Mouse (Mus musculus): ENCODE measurements around the gene 6030498E09Rik. TPM values are rescaled to one million over a fixed set of nuclear protein-coding genes. Genes with fewer than 3 reads are reported as not detected.

6030498E09Rik gene
- polyA plus RNA-seq (2017; shearing (Covaris generic)) = not detected

DNA sequence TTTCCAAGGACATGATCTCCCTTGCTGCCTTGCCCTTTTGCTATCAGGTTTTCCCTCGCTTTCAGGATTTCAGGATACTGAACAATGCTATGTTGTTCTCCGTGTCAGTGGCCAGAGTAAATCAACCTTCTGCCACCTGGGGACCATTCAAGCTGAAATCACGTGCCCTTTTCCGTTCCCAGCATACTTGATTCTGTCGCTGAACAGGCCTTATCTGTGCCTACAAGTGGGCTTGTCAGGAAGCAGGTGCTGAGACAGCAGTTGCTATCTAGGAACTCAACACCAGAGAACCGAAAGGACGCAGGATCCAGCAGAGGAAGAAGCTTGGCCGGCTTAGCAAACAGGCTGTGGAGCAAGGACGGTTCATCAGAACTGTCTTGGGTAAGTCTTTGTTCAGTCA, at the start of gene 6030498E09Rik:
6030498E09Rik (plus strand) TSS at position 194 of the 400 bp plus-strand sequence.

Other genes with a start within 250 kb of the 6030498E09Rik start
- 41.5 TPM for gene Cul4b, start 196.5 kb upstream of the 6030498E09Rik start, polyA plus RNA-seq (2017; shearing (Covaris generic))
- gene Mcts1, start 172.1 kb upstream of the 6030498E09Rik start, polyA plus RNA-seq (2017; shearing (Covaris generic)) = 140 TPM
- gene C1galt1c1, start 137.6 kb upstream of the 6030498E09Rik start, polyA plus RNA-seq (2017; shearing (Covaris generic)) = 28.3 TPM